Mouse (Mus musculus): Measurements from ENCODE around the gene Slc26a8. TPM values are rescaled to one million over a fixed set of nuclear protein-coding genes. Genes with fewer than 3 reads are reported as not detected.

Gene Slc26a8
- total RNA-seq, 2 experiments from 2014 or later = 0.33 to 0.64 TPM

GRCm38 (mm10) chr17:28617636-28618035 is 72.4 kb downstream of the Slc26a8 start:
- intact Hi-C loops (cut with DNase I; ENCODE audit: low total_unique reads) = no loop called here
- DNase-seq = no peak

- intact Hi-C loops (cut with DNase I; ENCODE audit: low total_unique reads) = no loop called here
- no peak for DNase-seq
Measured at GRCm38 (mm10) chr17:28615332-28615731, 74.7 kb downstream of the Slc26a8 start.

GRCm38 (mm10) chr17:28613096-28613495 is 76.9 kb downstream of the Slc26a8 start:
- DNase-seq = no peak
- intact Hi-C loops (cut with DNase I; ENCODE audit: low total_unique reads) = no loop called here

- DNase-seq = no peak
- intact Hi-C loops (cut with DNase I; ENCODE audit: low total_unique reads) = no loop called here
Measured at GRCm38 (mm10) chr17:28612603-28613002, 77.4 kb downstream of the Slc26a8 start.

GRCm38 (mm10) chr17:28609543-28609942 is 80.5 kb downstream of the Slc26a8 start:
- DNase-seq = no peak
- intact Hi-C loops (cut with DNase I; ENCODE audit: low total_unique reads) = no loop called here

GRCm38 (mm10) chr17:28601557-28602250 is 88.3 kb downstream of the Slc26a8 start:
- DNase-seq = no peak
- intact Hi-C loops (cut with DNase I; ENCODE audit: low total_unique reads) = no loop called here

- no peak for DNase-seq
- intact Hi-C loops (cut with DNase I; ENCODE audit: low total_unique reads) = no loop called here
Measured at GRCm38 (mm10) chr17:28600780-28601179, 89.3 kb downstream of the Slc26a8 start.

- DNase-seq = no peak
- intact Hi-C loops (cut with DNase I; ENCODE audit: low total_unique reads) = loop anchor here (5.0 kb wide), 1 partner anchor 53 kb away; no protein-coding TSS in a partner anchor
Measured at GRCm38 (mm10) chr17:28593965-28594364, 96.1 kb downstream of the Slc26a8 start.

GRCm38 (mm10) chr17:28592998-28593397 is 97.0 kb downstream of the Slc26a8 start:
- intact Hi-C loops (cut with DNase I; ENCODE audit: low total_unique reads) = loop anchor here (5.0 kb wide), 1 partner anchor 54 kb away; no protein-coding TSS in a partner anchor
- DNase-seq = peak; percentile 72

- DNase-seq = no peak
- intact Hi-C loops (cut with DNase I; ENCODE audit: low total_unique reads) = loop anchor here (5.0 kb wide), 1 partner anchor 56 kb away; no protein-coding TSS in a partner anchor
Measured at GRCm38 (mm10) chr17:28591476-28591875, 98.6 kb downstream of the Slc26a8 start.

- DNase-seq = no peak
- intact Hi-C loops (cut with DNase I; ENCODE audit: low total_unique reads) = loop anchor here (5.0 kb wide), 1 partner anchor 57 kb away; no protein-coding TSS in a partner anchor
Measured at GRCm38 (mm10) chr17:28590596-28590995, 99.4 kb downstream of the Slc26a8 start.

- no peak for DNase-seq
Measured at GRCm38 (mm10) chr17:28588591-28588990, 101.4 kb downstream of the Slc26a8 start.

More at GRCm38 (mm10) chr17:28588591-28588990, 101.4 kb downstream of the Slc26a8 start:
- intact Hi-C loops (cut with DNase I; ENCODE audit: low total_unique reads) = no loop called here

Other genes with a start within 250 kb of the Slc26a8 start
- 100 to 1,000 TPM in 1 of 2 experiments, 1 to 10 TPM in 1; 9.2 to 104 TPM for gene Fkbp5, start 172.7 kb downstream of the Slc26a8 start, total RNA-seq (2021)
- not detected for gene Armc12, start 159.4 kb downstream of the Slc26a8 start, total RNA-seq (2021)
- gene Clpsl2, start 140.8 kb downstream of the Slc26a8 start, total RNA-seq (2021) = not detected
- gene Clps, start 129.5 kb downstream of the Slc26a8 start, total RNA-seq (2021) = not detected
- gene Lhfpl5, start 114.6 kb downstream of the Slc26a8 start, total RNA-seq (2021) = not detected
- 10 to 100 TPM; 24.4 to 27.8 TPM for gene Srpk1, start 67.5 kb downstream of the Slc26a8 start, total RNA-seq (2021)
- 10 to 100 TPM; 60.8 to 63.8 TPM for gene Mapk14, start 1.1 kb upstream of the Slc26a8 start, total RNA-seq (2021)
- gene AC170998.1, start 35.9 kb upstream of the Slc26a8 start, total RNA-seq (2021) = under 1 TPM in 1 of 2 experiments, not detected in 1; 0.53 TPM
- under 1 TPM; 0.24 to 0.39 TPM for gene Mapk13, start 79.1 kb upstream of the Slc26a8 start, total RNA-seq (2021)
- gene Brpf3, start 110.9 kb upstream of the Slc26a8 start, total RNA-seq (2021) = 10 to 100 TPM; 14.5 to 15.0 TPM
- gene Pnpla1, start 168.2 kb upstream of the Slc26a8 start, total RNA-seq (2021) = under 1 TPM in 1 of 2 experiments, not detected in 1; 0.04 TPM
- gene 4930539E08Rik, start 225.1 kb upstream of the Slc26a8 start, total RNA-seq (2021) = under 1 TPM in 1 of 2 experiments, not detected in 1; 0.04 TPM